Mouse (Mus musculus) lung, postnatal 25 days (tissue): ENCODE measurements around the gene Glud1.
A peak's percentile ranks its signal among the peaks of the same experiment; 100 is the strongest.
"Not testable (repeated sequence)": the region's sequence is repeated elsewhere in the genome, so short reads cannot be mapped to it uniquely, and the experiment has no call there.

Experiments
- DNase-seq: peaks from one replicate; pipeline ENCODE4 v3.0.0; 2022; ENCODE audit warnings: low spot score

The Glud1 gene

DNA sequence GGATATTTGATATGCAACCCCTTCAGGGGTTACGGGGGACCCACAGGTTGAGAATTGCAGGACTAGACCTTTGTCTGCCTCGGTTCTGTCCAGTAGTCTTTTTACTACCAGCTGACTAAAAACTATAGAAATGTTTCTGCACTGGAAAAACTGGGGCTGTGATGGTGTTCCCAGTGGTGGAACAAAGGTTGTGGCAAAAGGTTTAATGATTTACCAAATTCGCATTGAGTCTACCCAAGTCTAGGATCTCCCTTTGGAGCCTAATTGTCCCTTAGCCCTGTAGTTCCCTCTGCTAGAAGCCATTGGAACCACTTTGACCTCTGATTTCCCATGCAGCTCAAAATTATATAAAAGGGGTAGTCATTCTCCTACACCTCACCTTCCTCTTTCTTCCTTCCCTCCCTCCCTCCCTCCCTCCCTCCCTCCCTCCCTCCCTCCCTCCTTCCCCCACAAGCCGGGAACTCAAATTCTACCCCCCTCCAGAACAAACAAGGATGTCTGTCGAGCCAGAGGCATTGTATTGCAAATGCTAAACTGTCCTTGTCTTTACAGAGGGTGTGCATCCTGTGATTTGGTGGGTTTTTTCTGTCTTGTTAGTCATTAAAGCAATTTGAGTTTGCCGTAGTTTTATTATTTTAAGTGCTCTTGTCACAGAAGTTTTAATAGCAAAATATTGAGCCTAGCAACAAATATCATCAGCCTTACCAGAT lies 2.0 kb downstream of the Glud1 start:
- DNase-seq = no peak

DNA sequence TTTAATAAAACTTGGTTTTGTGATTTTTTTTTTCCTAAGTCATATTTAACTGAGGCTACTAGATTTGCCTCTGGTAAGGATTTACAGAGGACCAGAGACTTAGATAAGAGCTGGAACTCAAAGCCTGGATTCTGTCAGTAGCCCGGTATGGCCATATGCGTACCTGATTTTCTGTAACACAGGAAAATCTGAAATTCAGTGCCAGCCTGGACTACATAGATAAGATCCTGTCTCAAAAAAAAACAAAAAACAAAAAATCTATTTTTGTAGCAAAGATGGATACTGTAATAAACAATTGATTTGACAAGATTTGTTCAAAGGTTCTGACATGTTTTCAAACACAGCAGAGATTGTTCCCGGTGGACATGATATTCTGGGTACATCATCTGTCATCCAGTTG lies 3.1 kb downstream of the Glud1 start:
- no peak for DNase-seq

DNA sequence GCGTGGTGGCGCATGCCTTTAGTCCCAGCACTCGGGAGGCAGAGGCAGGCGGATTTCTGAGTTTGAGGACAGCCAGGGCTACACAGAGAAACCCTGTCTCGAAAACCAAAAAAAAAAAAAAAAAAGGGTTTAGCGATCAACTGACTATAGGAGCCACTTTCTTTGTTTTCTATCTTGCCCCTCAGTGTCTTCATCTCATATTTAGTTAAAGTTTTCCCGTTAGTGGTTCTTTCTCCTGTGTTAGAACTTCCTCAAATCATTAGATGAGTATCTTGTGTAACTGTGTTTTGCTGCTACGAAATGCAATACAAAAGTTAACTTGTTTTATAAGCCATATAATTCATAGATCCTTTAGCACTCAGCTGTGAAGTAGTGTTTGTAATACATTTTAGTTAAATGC lies 3.9 kb downstream of the Glud1 start:
- DNase-seq = not testable (repeated sequence)

DNA sequence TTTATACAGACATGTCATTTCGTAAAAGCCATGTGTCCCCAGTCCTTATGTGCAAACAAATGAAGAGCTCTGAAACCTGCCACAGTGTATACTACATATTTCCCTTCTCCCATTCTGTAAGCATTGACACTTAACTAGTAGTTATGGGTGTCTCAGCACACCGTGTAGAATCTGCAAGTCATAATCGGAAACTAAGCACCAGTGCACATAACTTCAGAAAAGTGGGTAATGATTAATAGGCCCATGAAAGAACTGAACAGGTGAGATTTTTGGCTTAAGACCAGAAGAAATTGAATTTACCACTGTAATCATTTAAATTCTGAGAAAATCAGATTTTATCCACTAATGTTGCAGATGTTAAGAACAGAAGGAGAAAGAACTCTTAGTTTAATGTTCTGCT lies 4.3 kb downstream of the Glud1 start:
- DNase-seq = no peak

DNA sequence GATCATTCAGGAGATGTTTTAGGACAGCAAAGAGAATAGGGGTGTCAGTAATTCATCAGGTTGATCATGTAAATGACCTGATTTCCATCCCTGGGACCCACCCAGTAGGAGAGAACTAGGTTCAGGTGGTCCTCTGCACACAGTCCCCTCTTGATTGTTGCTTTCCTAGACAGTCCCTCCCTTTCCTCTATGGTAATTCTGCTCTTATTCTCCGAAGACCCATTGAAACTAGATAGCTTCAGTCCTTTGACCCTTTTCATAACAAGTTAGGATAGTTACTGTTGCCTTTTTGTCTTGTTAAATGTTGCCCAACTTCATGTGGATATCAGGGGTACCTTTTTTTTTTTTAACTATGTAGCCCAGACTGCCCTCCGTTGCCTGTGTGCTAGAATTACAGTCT lies 5.8 kb downstream of the Glud1 start:
- DNase-seq = no peak

DNA sequence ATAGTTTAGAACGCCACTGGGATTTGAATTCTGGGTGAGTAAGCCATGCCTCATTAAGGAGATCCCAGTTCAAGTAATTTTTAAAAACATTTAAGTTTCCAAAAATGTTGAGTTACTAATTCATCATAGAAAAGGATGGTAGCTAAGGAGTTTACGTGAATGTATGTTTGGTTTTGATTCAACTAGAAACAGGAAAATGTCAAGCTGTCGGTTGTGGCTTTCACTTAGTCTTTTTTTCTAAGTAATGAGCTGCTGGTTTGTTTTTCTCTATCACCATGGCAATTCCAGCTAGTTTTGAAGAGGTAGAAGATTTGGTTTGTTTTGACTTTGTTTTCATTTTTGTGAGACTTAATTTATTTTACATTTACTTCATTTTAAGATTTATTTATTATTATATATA lies 6.9 kb downstream of the Glud1 start:
- DNase-seq = no peak

DNA sequence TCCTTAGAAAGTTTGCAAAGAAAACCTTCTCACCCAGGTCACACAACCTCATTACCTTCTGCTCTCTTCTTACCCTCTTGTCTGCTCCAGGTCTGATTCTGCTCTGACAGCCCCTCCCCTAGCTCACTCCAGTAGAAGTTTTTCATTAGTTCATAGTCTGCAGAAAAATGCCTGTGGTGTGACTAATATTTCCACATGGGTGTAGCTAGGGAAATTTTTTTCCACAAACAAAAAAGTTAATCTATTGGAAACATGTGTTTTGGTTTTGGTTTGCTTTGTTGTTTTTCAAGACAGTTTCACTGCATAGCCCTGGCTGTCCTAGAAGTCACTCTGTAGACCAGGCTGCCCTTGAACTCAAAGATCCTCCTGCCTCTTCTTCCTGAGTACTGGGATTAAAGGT lies 7.6 kb downstream of the Glud1 start:
- DNase-seq = no peak

DNA sequence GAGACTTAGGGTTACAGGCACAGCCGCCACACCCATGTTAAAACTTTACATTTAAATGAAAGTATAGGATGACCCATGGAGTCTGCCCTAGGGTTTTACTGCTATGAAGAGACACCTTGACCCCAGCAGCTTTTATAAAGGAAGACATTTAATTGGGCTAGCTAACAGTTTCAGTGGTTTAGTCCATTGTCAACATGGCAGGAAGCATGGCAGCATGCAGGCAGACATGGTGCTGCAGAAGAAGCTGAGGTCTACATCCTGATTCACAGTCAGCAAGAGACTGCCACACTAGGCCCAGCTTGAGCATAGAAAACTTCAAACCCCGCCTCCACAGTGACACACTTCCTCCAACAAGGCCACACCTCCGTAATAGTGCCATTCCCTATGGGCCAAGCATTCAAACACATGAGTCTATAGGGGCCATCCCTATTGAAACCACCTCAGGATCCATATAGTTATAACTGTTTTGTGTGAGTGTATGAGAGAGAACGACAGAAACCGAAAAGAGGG lies 13.1 kb downstream of the Glud1 start:
- no peak for DNase-seq

DNA sequence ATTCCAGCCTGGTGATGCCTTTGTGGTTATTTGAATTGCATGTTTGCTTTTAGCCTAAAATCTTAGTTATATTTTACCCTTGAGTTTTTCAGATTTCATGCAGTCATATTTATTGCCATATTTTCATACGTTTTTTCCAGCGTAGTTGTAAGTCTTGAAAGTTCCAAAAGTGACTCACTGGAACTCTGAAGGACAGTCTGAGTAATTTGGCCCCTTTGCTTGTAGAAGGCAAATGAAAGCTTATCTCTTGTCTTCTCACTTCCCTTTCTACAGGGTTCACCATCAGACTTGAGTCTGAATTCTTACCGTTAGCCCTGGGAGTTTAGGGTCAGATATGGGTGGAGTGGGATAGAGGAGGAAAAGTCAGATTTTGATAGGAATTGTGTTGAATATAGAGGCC lies 16.1 kb downstream of the Glud1 start:
- DNase-seq = no peak

DNA sequence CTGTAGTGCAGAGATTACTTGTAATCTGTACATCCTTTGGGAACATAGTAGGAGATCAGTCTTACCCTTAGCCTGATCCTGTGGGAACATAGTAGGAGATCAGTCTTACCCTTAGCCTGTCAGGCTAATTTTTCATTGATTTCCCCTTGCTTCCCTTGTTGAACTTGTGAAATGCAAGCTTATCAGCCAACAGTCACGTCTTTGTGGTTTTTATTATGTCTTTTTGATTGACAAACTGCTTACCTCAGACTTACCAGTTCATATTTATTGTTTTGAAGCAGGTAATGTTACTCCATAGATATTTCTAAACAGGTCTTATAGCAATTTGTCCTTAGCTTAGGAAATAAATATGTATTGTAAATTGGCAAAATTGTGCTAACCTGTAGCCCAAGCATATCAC lies 17.1 kb downstream of the Glud1 start:
- DNase-seq = no peak

DNA sequence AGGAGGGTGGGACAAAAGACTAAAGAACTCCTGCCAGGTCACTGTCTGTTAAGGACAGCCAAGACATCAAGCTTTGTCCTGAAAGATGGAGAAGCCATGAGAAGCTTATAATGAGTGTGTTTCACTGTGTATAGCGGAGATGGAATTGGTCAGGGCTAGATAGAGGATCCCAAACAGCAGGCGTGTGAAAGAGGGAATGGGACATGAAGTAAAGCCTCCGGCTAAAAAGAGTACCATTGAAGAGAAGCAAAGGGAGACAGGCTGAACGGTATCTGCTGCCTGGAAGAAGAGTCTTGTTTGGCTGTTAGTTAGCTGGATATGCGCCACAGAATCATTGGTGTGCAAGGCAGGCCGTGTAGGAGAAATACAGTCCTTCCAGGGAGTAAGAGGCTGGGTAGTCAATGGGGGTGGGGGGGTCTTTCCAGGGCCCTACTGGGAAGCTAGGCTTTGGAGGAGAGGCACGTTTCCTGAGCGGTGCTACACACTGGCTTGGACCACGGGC lies 20.2 kb downstream of the Glud1 start:
- no peak for DNase-seq

DNA sequence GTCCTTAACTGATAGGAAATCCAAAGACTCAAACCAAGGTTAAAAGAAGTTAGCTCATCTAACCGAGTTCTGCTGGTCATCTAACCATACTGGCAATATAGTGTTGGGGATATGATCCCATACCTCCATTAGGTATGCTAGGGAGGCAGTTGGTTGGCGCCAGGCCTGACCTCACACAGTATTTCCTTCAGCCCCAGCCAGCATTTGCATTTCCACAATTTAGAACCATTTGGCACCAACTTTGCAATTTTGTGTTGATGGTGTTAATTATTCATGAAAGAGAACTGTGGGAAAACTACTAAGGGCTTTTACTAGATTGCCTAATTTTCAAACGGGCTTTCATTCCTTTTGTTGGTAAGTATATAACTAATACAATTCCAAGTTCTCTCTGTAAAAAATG lies 21.4 kb downstream of the Glud1 start:
- no peak for DNase-seq

DNA sequence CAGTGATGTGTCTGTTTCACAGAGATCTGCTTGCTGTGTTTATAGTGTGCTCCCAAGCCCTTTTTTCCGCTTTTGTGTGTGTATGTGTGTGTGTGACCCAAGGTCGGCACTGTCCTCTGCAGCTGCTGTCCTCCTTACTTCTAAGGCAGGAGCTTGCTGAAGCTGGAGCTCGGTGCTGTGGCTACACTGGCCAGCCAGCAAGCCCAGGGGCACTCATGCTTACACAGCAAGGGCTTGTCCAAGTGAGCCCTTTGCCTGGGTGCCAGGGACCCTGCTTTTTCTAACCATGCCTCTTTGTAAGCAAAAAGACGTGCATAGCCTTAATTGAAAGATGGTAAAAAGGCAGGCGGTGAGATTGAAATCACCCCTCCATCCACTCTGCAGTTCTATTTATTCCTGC lies 21.9 kb downstream of the Glud1 start:
- DNase-seq = no peak

DNA sequence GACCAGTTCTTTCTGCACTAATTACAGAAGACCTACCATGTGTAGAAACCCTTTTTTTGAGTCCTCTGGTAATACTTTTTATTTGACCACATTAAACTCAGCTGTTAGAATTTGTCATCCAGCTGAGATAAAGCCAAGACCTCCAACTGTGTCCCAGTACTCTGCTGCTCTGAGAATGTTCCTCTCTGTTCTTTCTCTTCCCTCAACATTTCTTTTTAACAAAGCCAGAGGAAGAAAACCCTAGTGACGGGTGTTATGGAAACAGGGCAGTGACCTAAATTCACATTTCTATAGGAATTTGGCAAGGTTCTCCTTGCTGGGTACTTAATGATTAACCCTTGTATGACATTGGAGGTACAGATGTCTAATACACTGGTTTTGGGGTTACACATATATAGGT lies 28.9 kb downstream of the Glud1 start:
- DNase-seq = no peak

DNA sequence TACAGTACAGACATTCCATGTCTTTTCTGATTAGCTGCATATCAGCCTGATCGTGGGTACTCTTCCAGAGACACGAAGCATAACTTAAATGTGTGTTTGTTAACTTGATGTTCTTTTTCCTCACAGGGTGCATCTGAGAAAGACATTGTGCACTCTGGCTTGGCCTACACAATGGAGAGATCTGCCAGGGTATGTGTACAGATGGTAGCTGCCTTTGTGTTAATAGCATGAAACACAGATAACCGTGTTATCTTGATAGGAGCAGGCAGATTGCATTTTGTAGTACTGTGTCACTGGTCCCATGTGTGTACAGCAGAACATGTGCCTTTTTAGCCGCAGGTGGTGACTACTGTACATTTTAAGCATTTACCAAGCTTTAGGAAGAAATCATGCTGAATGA lies 31.5 kb downstream of the Glud1 start:
- DNase-seq = no peak

DNA sequence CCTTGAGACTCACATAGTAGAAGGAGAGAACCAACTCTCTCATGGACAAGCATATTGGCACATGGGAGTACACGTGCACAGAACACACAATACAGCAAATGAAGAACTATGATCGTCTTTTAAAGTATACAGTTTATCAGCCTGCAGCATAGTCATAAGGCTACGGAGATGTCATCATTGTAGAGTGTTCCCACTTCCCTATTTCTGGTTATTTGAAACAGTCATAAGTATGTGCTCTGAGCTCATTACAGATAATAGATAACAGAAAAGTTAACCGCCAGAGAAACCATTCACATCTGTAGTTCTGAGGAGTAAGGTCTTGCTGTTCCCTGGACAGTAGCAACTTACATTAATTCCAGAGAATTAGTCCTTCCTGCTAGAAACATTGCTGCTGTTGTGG lies 32.6 kb downstream of the Glud1 start:
- DNase-seq = no peak

DNA sequence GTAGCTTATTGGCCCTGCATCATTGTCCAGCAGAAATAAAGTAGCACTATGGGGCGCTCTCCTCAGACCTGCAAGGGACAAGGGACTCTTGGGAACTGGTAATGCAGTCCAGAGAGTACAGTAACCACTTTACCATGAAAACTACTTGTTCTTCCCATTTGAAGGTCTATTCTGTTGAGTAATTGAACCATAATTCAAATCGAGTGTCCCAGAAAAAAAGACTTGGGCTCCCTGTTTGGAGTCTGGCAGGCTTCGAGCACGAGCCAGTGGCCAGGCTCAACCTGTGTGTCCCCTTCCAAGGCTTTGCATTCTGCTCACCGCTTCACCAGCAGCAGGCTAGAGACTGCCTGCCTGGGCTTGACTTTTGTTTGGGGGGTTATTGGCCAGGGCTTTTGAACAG lies 33.8 kb downstream of the Glud1 start:
- DNase-seq = no peak

DNA sequence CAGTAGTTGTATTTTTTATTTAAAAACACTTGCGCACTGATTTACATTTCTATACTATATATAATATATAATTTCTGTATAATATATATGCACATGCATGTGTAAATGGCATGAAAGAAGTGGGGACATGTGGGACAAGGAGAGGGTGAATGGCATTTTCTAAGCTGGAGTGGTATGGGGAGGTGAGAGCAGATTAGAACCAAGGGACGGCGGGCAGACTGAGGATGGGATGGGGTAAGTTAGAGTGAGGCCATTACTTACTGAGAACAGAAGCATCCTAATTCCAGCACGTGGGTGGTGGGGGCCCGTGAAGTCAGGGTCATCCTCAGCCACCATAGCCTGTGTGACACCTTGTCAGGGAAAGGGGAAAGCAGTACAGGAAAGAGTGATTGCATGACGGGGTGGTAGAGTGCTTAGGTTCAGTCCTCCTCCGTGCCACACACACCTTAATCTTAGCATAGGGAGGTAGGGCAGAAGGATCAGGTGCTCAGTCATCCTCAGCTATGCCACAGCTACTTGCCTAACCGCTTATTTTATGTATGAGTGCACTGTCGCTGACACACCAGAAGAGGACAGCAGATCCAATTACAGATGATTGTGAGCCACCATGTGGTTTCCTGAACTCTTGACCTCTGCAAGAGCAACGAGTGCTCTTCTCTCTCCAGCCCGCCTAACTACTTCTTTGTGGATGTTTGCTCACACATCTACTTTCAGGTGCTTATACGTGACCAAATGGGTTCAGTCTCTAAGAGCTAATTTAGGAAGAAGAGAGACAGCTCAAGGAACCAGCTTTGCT lies 35.4 kb downstream of the Glud1 start:
- DNase-seq = peak; percentile 43

DNA sequence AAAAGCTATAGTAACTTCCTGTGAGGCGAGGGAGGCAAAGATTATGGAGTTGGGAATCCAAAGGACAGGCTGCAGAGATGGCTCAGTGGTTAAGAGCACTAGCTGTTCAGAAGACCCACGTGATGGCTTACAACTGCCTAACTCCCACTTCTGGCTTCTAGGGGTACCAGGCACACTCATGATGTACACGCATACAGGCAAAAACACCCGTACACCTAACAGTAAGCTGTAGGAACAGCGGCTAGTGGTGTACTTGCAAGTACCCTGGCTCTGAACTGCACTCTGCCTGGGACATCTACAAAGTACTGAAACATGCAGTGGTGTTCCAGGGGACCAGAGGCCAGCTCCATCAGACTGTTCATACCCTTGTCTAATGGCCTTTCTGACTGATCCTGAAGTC lies 36.6 kb downstream of the Glud1 start:
- no peak for DNase-seq

DNA sequence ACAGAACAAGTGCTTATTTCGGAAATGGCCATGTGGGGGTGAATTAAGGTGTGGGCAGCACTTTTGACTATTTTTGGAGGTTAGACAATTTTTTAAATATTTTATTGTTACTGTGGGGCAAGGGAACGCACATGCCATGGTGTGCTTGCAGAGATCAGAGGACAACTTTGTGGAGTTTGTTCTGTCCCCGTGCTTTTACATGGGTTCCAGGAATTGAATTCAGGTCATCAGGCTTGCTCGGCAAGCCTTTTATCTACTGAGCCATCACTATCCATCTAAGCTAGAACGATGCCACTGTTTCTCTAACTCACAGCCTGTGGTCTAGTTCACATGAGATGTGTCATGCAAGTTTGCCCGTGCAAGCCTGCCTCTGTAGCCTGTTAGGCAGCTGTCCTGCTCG lies 37.8 kb downstream of the Glud1 start:
- DNase-seq = no peak

DNA sequence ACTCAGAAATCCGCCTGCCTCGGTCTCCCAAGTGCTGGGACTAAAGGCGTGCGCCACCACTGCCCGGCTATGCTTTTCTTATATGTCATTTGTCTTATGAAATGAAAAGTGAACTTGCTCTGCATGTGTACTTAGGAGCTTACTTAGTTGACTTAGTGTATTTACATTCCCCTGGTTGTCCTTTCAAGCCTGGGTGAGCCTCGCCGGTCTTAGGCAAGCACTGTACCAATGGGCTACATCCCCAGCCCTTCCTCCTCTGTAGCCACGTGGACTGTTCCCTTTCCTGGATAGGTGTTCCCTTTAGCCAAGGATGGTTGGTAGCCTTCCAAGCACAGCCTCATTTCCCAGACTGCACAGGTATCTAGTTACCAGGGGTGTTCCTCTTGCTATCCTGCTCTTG lies 38.5 kb downstream of the Glud1 start:
- DNase-seq = peak; percentile 82

DNA sequence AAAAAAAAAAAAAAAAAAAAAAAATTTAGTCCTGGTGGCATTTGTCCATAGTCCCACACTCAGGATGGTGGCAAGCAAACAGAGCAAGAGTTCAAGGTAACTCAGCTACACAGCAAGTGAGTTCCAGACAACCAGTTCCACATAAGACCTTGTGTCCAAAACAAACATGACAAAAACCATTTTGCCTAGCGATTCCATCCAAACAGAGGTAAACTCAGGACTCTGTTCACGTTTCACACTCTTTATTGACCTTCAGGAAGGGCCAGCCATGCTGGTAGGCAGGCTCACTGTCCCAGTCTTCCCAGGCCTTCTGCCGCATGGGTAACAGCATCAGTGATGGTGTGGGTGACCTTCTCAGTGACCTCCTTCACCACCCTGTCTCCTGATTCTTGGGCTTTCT lies 41.1 kb downstream of the Glud1 start:
- no peak for DNase-seq

DNA sequence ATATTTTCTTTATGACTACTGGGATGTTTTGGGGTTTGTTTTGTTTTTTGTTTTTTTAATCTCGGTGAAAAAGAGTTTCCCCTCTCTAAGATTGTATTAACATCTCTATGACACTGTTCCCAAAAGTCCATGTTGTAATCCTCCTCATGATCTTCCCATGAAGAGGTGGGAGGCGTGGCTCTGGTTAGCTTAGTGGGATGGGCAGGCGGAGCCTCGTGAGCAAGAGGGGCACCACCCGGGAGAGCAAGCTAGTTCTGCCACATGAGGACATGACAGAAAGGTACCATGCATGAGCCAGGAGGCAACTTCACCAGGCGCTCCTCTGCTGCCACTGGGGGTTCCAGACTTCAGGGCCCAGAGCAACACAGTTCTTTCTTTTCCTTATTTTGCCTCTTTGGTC lies 42.0 kb downstream of the Glud1 start:
- no peak for DNase-seq

DNA sequence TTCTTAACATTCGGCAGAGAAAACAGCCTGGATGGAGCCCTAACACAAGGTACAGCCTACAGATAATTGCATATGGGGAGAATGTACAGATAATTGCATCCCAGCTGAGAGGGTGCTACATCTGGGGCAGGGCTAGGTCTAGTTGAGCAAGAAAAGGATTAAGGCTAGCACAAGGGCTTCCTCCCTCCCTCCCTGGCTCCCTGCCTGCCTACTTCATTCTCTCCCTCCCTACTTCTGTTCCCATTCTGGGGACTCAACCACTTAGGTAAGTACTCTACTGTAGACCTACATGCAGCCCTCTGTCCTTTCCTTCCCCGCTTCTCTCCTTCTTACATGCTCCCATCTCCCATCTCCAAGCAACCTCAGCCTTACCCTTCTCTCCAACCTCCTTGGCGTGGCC lies 42.8 kb downstream of the Glud1 start:
- DNase-seq = peak; percentile 64
